Mouse (Mus musculus) heart, adult 18-20 months (tissue): Measurements from ENCODE around the gene Med27. TPM values are rescaled to one million over a fixed set of nuclear protein-coding genes. Genes with fewer than 3 reads are reported as not detected.

Source experiments
- DNase-seq, 2 experiments: peaks; one replicate each; pipeline ENCODE4 v3.0.0; 2021 to 2022; ENCODE audit warnings: mixed read lengths in 1 of 2
- total RNA-seq, 2 experiments: library from RNA; stranded (reverse); gene quantifications; 2 replicates each; pipeline ENCODE4 v1.2.3; 2021

The Med27 gene
- total RNA-seq, 2 experiments from 2014 or later = 15.0 to 15.3 TPM

DNA sequence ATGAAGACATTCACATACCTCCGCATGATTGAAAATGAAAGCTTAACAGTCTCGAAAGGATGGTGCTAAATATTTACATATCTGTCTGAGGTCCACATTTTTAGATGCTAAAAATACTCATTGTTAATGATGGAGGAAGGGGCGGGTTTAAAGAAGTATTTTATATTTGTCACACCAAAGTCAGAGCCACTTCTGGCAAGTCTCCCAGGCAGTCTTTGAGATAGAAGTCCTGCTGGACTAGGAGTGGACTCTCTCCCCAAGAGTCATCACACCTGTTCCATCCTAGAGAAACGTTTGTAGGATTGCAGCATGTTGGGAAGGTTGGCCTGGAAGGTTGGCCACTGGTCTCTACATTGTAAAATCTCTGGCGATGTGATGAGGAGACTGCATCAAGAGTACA lies 90.5 kb downstream of the Med27 start:
- no peak for DNase-seq

DNA sequence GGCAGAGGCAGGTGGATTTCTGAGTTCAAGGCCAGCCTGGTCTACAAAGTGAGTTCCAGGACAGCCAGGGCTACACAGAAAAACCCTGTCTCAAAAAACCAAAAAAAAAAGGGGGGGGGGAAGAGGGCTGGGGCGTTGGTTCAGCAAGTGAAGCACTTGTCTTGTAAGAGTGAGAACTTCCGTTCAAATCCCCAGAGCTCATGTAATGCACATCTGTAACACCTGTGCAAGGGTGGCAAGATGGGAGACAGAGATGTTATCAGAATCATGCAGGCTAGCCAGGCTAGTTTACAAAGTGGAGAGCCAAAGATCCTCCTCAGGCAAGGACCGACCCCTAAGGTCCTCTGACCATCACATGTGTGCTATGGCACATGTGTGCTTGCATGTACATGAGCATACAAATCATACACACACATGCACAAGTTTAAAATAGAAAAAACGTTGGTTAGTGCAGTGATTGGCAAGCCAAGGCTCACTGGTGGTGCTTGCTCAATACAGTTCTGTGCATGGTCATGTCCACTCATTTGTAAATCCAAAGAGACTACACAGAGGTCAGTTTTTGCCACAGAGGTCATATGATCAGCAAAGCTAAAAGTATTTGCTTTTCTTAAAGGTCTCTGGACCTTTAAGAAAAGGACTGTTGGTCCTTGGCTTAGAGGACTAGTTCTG lies 91.4 kb downstream of the Med27 start:
- DNase-seq = no peak

DNA sequence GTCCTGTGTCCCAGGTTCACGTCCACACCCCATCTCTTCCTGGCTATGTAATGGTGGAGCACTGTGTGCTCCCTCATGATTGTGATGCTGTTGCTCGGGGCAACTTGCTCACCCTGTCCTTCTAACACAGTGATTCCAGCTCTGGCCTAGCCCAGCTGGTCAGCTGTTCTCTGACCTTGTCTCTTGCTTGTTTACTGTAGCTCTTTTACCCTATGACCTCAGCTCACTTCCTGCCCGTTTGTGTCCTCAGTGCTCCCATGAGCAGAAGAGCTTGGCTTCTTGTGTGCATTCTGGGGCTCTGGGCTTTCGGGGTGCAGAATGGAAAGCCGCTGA lies 91.9 kb downstream of the Med27 start:
- DNase-seq = peak; percentile 51 to 67

DNA sequence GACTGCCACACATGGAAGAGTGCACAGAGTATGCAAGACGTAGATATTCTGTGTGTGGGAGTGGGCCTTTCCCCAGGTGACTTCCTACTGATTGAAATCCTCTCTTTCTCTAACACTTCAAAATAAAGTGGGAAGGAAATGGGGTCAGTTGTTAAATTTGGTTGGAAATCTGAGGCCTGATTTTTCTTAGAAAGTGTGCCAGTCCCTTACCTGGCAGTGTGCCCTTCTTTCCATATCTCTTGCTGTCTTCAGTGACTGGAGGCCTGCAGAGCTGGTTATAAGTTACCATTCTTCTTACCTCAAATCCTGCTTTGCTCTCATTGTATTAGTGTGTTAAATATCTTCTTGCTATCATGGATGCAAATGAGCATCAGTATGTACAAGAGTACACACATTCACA lies 92.4 kb downstream of the Med27 start:
- no peak for DNase-seq

DNA sequence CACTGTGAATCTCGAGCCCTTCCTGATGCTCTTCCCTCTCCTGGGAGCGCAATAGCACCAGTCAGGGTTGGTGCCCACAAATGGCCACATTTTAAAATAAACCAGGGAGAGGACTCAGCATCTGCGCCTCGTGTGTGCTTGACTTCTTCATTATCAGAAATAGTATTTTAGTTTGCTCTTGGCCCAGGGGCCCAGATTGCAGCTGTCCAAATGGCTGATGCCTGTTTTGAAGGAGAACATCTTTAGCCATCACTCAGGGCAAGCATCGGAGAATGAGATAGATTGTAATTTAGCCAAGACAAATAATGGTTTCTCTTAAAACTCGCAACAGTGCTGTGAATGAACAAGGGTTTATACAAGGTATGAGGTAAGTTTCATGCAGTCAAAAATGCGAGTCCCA lies 92.8 kb downstream of the Med27 start:
- DNase-seq = peak in 1 of 2 experiments; percentile 20

DNA sequence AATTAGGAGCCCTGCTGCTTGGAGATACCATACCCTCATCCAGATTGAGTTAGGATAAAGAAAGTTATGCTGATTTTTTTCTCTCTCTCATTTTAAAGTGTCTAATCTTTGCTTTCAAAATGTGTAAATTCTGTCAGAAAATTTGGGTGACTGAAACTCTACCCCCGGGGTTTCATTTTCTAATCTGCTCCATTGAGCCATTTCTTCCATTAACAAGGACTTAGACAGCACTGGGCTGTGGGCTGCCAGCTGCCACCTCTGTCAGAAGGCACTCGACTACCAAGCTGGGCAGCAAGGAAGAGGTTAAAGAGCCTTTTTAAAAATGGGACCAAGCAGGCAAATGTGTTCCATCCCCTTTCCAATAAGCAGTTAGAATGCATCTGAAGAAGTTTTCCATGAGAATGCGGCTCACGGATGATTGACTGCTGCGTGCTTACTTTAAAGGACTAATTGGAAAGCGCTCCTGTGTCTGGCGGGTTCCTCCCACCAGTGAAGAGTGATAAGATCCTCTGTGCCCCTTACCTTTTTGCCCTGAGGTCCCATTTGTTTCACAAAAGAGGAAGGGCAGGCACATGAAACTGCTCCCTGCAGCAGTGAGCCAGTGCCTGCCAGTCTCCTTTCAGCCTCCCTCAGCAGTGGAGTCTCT lies 93.4 kb downstream of the Med27 start:
- DNase-seq = no peak

DNA sequence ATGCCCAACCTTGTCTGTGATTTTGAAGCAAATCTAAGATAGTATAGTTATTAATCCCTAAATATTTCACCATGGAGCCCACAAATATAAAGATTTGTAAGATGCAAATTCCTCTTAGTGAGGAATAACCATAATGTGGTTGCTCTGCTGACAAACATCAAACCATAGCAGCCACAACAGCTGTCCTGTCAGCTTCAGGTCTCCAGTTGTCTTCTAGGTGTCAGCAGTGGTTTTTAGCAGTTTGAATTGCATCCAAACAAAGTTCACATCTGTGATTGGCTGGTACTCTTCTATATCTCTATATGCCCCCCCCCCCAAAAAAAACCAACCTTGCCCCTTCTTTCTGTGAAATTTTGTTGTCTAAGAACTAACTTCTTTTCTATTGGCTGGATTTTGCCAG lies 95.7 kb downstream of the Med27 start:
- no peak for DNase-seq

DNA sequence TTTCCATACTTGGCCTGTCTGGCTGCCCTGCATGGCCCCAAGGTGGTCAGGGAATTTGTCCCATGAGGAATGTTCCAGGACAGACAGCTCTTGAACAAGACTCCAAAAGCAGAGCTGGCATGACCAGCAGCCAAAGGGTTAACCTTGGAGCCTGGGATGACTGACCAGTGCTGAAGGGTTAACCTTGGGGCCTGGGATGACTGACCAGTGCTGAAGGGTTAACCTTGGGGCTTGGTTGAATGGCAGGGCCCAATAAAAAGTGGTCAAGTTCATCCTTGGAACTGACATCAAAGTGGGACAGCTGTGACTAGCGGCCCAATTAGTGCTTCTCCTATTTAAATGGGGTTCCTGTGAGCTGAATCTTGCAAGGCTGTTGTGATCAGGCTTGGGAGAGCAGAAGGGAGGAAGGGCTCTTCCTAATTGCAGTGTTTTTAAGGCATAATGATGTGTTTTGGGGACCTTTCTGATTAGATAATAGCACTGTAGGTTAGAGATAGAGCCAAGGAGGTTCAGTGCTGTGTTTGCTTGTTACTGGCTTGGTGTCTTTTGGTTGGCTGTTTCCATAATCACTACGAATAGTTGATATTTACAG lies 97.1 kb downstream of the Med27 start:
- no peak for DNase-seq

DNA sequence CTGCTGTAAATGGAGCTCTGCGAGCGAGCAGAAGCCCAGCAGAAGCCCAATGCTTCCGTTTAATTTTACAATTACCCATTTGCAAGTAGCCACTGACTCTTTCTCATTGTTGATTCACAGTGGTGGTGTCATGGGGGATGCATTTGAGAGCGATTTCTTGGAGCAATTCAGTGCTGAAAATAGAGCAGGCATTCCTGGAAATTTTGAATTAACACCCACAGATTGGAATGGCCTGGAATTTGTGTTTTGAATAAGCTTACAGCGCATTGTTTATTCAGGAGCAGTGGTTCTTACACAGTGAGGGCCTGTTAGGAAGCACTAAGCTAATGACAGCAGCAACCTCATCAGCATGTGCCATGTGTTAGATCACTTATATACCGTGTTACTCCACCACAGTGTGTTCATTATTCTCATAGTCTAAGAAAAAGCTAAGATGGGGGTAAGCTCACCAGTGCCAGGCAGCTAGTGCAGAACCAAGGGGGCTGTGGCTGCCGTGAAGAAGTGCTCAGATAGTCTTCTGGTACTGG lies 101.9 kb downstream of the Med27 start:
- no peak for DNase-seq

DNA sequence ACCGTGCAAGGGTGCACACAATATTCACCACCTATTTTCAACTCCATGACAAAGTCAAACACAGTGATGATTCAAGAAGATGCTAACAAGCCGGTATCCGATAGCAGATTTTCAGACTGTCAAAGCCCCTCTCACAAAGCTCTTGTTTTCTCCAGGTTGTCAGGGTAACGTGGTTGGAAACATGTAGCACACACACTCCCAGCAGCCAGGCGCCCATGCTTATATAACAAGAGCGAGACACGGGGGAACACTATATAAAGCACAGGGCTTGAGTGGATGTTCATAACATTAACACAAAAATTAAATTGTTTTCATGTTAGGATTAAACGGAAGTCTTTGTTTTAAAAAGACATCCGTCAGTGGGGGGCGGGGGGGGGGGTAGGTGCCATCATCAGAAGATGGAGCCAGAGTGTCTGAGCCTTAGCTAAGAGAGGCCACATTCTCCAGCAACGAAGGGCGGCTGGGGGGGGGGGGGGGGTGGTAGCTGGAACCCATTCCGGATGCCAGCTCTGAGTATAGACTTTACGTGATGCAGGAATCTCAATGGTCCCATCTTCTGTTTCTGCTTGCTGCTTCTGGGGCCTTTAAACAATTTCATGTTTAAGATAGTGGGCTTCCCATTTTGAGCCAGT lies 104.9 kb downstream of the Med27 start:
- DNase-seq = no peak

DNA sequence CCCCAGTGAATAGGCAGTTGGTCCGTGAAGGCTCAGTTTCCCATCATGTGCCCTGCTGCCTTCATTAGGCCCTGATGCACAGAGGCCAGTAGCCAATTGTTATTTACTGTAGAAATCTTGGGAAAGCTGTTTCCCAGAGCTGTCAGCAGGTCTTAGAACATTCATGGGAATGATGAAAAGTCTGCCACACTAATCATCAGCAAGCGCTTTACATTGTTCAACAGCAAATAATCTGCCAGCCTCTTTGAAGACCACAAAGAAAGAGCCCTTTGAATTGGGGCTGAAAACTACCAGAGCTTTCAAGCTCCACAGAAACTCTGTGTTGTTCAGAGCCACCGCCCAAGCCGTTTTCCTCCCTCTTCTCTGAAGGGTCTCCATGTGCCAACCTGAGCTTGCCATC lies 106.8 kb downstream of the Med27 start:
- DNase-seq = no peak

DNA sequence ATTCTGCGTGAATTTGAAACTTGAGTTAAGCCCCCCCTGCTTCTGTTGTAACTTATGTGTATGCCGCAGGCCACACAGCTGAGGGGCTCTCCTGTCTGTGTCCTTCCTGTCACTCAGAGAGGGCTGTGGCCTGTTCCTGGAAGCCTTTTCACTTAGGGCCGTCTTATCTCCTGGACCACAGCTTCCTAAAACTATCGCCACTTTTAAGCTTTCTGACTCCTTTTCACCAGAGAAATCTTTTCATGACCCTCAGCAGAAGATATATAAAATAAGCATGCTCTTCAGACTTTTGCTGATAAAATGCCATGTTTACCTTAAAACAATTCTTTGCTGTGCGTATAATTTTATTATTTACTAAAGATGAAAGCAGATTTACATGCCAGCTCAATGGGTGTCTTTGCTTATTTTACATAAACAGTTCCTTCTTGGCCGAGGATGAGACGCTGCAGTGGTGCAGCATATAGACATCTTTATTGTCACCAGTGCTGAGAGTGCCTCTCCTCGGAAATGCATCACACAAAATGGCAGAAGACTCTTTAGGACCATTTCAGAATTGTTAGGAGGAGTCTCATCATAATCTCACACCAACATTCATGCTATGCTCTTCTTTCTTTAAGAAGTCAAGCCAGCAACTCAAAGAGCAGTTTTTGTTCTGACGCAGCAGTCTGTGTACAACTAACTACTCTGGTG lies 110.2 kb downstream of the Med27 start:
- DNase-seq = no peak

DNA sequence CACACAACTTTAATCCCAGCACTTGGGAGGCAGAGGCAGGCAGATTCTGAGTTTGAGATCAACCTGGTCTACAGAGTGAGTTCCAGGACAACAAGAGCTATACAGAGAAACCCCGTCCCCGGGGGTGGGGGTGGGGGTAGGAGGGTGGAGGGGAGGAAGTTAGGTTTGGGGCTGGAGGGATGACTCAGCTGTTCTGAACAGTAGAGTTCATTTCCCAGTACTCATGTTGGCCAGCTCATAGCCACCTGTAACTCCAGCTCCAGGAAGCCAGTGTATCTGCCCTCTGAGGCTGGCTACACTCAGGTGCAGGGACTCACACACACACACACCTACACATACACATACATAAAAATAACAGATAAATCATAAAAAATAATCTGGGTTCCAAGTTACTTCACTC lies 111.1 kb downstream of the Med27 start:
- no peak for DNase-seq

DNA sequence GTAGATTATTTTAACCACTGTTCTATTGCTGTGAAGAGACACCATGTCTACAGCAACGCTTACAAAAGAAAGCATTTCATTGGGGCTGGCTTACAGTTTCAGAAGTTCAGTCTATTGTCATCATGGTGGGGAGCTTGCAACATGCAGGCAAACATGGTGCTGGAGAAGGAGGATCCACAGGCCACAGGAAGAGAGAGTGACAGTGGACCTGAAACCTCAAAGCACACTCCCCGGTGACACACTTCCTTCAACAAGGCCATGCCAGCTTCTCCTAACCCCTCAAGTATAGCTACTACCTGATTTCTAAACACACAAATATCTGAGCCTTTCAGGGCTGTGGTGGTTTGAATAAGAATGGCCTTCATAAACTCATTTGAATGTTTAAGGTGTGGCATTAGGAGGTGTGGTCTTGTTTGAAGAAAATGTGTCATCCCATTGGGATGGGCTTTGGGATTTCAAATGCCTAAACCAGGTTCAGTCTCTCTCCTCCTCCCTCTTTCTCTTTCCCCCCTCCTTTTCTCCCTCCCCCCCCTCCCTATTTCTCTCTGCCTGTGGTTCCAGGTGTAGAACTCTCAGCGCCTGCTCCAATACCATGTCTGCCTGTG lies 111.8 kb downstream of the Med27 start:
- no peak for DNase-seq

DNA sequence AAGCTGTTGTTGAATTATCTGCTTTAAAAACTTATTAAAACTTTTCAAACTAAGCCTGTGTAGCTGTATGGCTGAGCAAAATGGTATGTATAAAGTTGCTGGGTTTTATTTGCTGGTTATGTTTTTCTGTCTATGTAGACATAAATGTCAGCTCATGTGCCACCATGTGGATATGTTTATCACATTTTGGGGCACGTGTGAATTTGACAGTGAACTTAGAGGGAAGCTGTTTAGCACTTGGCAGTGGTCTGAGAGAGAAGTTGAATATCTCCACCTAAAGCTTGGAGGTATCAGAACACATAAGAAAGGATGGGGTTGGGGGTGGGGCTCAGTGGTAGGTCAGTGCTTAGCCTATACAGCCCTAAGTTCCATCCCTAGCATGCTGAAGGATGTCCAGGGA lies 113.0 kb downstream of the Med27 start:
- DNase-seq = no peak

DNA sequence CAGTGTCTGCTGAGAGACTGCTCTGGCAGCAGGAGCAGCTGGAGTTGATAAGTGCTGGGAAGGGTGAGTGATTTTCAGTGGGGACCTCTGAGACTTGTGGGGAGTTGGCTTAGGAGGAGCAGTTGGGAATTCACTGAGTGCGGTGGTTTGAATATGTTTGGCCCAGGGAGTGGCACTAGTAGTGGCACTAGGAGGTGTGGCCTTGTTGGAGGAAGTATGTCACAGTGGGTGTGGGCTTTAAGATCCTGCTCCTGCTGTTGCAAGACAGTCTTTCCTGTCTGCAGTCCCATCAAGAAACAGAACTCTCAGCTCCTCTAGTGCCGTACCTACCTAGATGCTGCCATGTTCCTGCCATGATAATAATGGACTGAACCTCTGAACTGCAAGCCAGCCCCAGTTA lies 115.2 kb downstream of the Med27 start:
- DNase-seq = no peak

DNA sequence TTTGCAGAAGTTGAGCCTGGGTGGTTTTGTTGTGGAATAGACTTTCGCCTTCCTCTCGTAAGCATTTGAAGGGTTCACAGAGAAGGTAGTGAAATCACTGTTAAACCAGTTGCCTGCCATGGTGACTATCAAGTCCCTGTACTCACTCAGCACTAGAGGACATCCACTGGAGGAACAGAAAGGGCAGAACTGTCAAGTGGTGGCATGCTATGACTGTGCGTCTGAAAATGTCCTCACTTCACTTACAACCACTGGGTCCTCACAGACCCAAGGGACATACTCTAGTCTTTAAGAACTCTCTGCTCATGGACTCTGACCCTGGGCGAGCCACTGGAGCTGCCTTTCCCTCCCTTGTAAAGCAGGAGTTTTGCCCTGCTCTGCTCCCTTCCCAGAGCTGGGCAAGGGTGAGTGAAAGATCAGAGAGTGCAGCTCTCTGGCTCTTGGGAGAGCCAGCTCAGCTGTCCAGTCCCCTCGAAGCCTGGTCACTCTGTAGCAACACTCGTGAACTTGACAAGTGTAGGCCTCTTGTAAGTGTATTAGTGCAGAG lies 116.5 kb downstream of the Med27 start:
- DNase-seq = no peak

DNA sequence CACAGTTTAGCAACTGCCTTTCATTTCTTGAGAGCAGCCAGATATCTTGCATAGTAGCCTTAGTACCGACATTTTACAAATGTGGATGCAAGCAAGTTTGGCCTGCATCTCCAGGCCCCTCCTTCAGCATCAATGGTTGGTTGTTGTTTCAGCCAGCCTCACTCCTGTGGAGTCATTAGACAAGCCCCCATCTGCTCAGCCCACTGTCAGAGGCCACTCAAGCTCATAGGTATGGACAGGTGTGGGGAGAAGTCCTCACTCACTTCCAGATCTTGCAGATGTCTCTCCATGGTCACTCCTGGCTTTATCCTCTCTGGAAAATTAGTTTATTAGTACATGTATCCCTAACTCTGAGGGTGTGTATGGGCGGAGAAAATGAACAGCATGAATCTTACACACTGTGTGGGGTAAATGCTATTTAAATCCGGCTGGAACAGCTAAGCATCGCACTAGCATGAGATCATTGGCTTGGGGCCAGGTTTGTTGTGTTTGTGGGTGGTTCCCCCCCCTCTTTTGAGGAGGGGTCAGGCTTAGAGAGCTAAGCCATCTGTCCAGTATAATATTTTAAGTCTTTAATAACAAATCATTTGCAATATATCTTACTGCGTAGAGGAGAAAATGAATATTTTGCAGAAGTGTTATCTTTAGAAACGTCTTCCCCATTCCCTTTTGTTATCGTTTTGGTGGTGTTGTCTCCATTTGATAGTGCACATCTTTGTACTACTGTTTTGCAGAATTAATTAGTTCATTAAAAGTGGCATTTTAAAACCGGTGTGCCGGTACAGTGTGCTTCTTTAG lies 118.4 kb downstream of the Med27 start:
- no peak for DNase-seq

DNA sequence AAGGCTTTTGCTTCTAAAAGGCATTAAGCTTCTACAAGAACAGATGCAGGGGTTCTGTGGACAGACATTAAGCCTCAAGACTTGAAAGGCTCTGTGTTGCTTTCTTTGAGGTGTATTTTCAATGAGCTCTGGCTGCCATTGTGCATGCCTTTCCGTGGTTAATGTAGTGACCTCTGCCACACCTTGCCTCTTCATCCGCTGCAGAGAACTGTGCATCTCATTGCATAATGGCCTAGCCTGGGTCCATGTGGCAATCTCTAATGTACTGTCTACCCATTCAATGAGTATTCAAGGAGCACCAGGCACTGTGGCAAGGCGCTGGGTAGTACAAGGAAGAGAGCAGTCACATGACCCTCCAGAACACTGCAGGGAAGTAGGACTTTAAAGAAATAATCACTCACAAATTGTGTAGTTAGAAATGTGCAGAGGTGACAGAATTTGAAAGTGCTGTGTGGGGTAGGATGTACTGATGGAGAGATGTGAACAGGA lies 119.1 kb downstream of the Med27 start:
- DNase-seq = no peak

DNA sequence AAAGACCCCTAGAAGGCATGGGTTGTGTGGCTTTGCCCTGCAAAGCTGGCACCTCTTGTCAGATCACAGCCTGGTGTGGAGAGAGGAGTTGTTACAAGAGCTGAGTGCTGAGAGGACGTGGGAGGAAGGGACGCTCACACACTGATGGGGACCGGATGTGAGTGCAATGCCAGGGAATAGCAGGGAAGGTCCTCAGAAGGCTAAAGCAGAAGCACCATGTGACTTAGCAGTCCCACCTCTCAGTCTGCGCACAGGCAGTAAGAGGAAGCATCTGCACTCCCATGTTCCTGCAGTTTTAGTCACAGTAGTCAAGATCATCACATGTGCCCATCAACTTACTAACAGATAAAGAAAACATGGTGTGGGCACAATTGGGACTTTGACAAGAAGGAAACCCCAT lies 119.8 kb downstream of the Med27 start:
- peak; percentile 24 to 33 for DNase-seq

DNA sequence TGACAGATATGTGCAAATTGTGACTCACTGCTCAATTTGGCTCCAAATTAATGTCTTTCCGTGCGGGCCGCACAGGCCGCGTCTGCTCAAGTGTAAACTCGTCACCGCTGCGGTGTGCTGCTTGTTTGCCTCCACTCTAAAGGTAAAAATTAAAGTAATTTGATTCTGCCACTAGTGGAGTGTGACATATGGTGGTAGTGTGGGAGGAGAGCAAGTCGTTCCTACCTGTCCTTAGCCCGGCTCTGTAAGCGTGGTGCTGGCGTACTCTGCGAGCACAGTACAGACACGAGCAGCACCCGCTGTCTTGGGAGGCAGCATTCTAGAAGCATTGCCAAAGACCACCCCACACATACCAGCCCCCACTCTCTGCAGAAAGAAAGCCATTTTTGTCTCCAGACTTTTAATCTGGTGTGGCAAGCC lies 121.9 kb downstream of the Med27 start:
- no peak for DNase-seq
